Mouse (Mus musculus) CH12.LX (cell line): ENCODE results near the gene Psmd5. TPM values are rescaled to one million over a fixed set of nuclear protein-coding genes. Genes with fewer than 3 reads are reported as not detected.

ENCODE experiments used
- DNase-seq: peaks from one replicate; pipeline ENCODE4 v3.0.0-alpha.2; 2013; ENCODE audit errors: extremely low read depth
- H3K27ac ChIP-seq: 2 replicates; pipeline ENCODE4 v1.5.1; 2012; ENCODE audit warnings: low read depth, mild to moderate bottlenecking, control low read depth, moderate library complexity; ENCODE audit not compliant: insufficient read depth
- H3K27me3 ChIP-seq: replicated peaks from 2 replicates; pipeline ENCODE3; 2012; ENCODE audit warnings: inconsistent platforms
- H3K36me3 ChIP-seq, 2 experiments: replicated peaks in 1 of 2; 2 replicates each; pipeline versions ENCODE3 to v1.6.1; 2012; ENCODE audit warnings: inconsistent platforms in 1 of 2, low read length in 1 of 2, mild to moderate bottlenecking in 1 of 2, mixed read lengths in 1 of 2, moderate library complexity in 1 of 2; ENCODE audit not compliant: control insufficient read depth in 1 of 2, insufficient read depth in 1 of 2
- H3K4me1 ChIP-seq, 2 experiments: 2 replicates each; pipeline ENCODE4 v1.6.1; 2012; ENCODE audit warnings: inconsistent platforms in 1 of 2, moderate library complexity in 1 of 2; ENCODE audit not compliant: insufficient read depth in 2 of 2, control insufficient read depth in 1 of 2
- H3K4me2 ChIP-seq: 2 replicates; pipeline ENCODE4 v1.6.1; 2012; ENCODE audit warnings: low read depth, mild to moderate bottlenecking, control low read depth; ENCODE audit not compliant: poor library complexity, insufficient read depth, severe bottlenecking
- H3K4me3 ChIP-seq, 3 experiments: fragments of 150-350 bp in 1 of 3; sonication (generic) in 1 of 3; replicated peaks in 1 of 3; 2 replicates each; pipeline versions ENCODE3 to v1.5.1; 2011 to 2012; ENCODE audit warnings: low read depth in 2 of 3, low read length in 2 of 3, mild to moderate bottlenecking in 2 of 3, moderate library complexity in 2 of 3, control low read depth in 1 of 3, improper control_type of control experiment in 1 of 3, inconsistent platforms in 1 of 3, mixed read lengths in 1 of 3; ENCODE audit not compliant: poor library complexity in 1 of 3
- H3K79me2 ChIP-seq: replicated peaks from 2 replicates; pipeline ENCODE4 v1.6.1; 2012; ENCODE audit warnings: mild to moderate bottlenecking, moderate library complexity; ENCODE audit not compliant: control insufficient read depth, poor library complexity, insufficient read depth, severe bottlenecking; ENCODE audit errors: extremely low read depth
- H3K9ac ChIP-seq: 2 replicates; pipeline ENCODE4 v1.6.1; 2012; ENCODE audit warnings: low read depth, mild to moderate bottlenecking, control low read depth, moderate library complexity; ENCODE audit not compliant: insufficient read depth
- H3K9me3 ChIP-seq: replicated peaks from 2 replicates; pipeline ENCODE3; 2012; ENCODE audit warnings: low read length, inconsistent platforms, mixed read lengths
- BHLHE40 ChIP-seq: IDR thresholded peaks from 2 replicates; pipeline ENCODE4 v1.6.1; 2011; ENCODE audit warnings: mild to moderate bottlenecking, low read depth, low read length, improper control_type of control experiment
- CTCF ChIP-seq, 2 experiments: IDR thresholded peaks in 1 of 2; conservative IDR thresholded peaks in 1 of 2; 2 replicates each; pipeline ENCODE4 v1.5.1; 2011 to 2012; ENCODE audit warnings: low read depth in 2 of 2, low read length in 2 of 2, improper control_type of control experiment in 1 of 2, inconsistent platforms in 1 of 2, mild to moderate bottlenecking in 1 of 2, moderate library complexity in 1 of 2
- E2F4 ChIP-seq: IDR thresholded peaks from 2 replicates; pipeline ENCODE4 v1.6.1; 2011; ENCODE audit warnings: low read depth, low read length, improper control_type of control experiment; ENCODE audit not compliant: insufficient replicate concordance
- EP300 ChIP-seq: IDR thresholded peaks from 2 replicates; pipeline ENCODE4 v1.6.1; 2011; ENCODE audit warnings: low read length, improper control_type of control experiment
- ETS1 ChIP-seq: conservative IDR thresholded peaks from 2 replicates; pipeline ENCODE4 v1.6.1; 2012; ENCODE audit warnings: low read depth, mild to moderate bottlenecking, inconsistent platforms, low read length, improper control_type of control experiment, moderate library complexity
- HCFC1 ChIP-seq: IDR thresholded peaks from 2 replicates; pipeline ENCODE4 v1.6.1; 2012; ENCODE audit warnings: low read depth, mild to moderate bottlenecking, inconsistent platforms, low read length, improper control_type of control experiment
- IRF4 ChIP-seq: IDR thresholded peaks from 2 replicates; pipeline ENCODE4 v1.6.1; 2014; ENCODE audit warnings: low read depth, mild to moderate bottlenecking, inconsistent platforms, low read length, improper control_type of control experiment
- JUND ChIP-seq: conservative IDR thresholded peaks from 2 replicates; pipeline ENCODE4 v1.6.1; 2011; ENCODE audit warnings: low read depth, low read length, improper control_type of control experiment
- MAZ ChIP-seq: IDR thresholded peaks from 2 replicates; pipeline ENCODE4 v1.6.1; 2012; ENCODE audit warnings: low read depth, mild to moderate bottlenecking, inconsistent platforms, low read length, improper control_type of control experiment, moderate library complexity
- MYC ChIP-seq: IDR thresholded peaks from 2 replicates; pipeline ENCODE4 v1.6.1; 2011; ENCODE audit warnings: low read depth, mild to moderate bottlenecking, improper control_type of control experiment, low read length
- NRF1 ChIP-seq: IDR thresholded peaks from 2 replicates; pipeline ENCODE4 v1.6.1; 2014; ENCODE audit warnings: low read depth, mild to moderate bottlenecking, inconsistent platforms, low read length, improper control_type of control experiment, moderate library complexity
- PAX5 ChIP-seq: IDR thresholded peaks from 2 replicates; pipeline ENCODE4 v1.6.1; 2012; ENCODE audit warnings: low read length, inconsistent platforms, mixed read lengths
- POLR2AphosphoS2 ChIP-seq: IDR thresholded peaks from 2 replicates; pipeline ENCODE4 v1.6.1; 2011; ENCODE audit warnings: low read depth, low read length, improper control_type of control experiment
- RAD21 ChIP-seq: IDR thresholded peaks from 2 replicates; pipeline ENCODE4 v1.6.1; 2011; ENCODE audit warnings: low read depth, mild to moderate bottlenecking, low read length, improper control_type of control experiment, moderate library complexity
- SIN3A ChIP-seq: IDR thresholded peaks from 2 replicates; pipeline ENCODE4 v1.6.1; 2012; ENCODE audit warnings: low read length, improper control_type of control experiment, inconsistent platforms
- SMC3 ChIP-seq: IDR thresholded peaks from 2 replicates; pipeline ENCODE4 v1.6.1; 2011; ENCODE audit warnings: low read depth, low read length, improper control_type of control experiment
- TCF12 ChIP-seq: IDR thresholded peaks from 2 replicates; pipeline ENCODE4 v1.6.1; 2014; ENCODE audit warnings: low read depth, mild to moderate bottlenecking, inconsistent platforms, low read length, improper control_type of control experiment
- UBTF ChIP-seq: IDR thresholded peaks from 2 replicates; pipeline ENCODE4 v1.6.1; 2012; ENCODE audit warnings: low read depth, mild to moderate bottlenecking, inconsistent platforms, low read length, improper control_type of control experiment, moderate library complexity
- ZMIZ1 ChIP-seq: IDR thresholded peaks from 2 replicates; pipeline ENCODE4 v1.6.1; 2012; ENCODE audit warnings: low read depth, mild to moderate bottlenecking, inconsistent platforms, low read length, improper control_type of control experiment
- ZNF384 ChIP-seq: IDR thresholded peaks from 2 replicates; pipeline ENCODE4 v1.6.1; 2012; ENCODE audit warnings: low read depth, low read length, improper control_type of control experiment, inconsistent platforms
- dilution Hi-C: fragments of 300-500 bp; cut with MboI; formaldehyde crosslinking; loops from 2 replicates; pipeline ENCODE4 v1.14.3; 2020; ENCODE audit warnings: low sequenced_read_pairs; ENCODE audit not compliant: extremely low pct_unique_long_range_greater_than_20kb, extremely low pct_ligation_motif_present
- in situ Hi-C: fragments of 300-500 bp; cut with MboI; formaldehyde crosslinking; loops from 3 replicates; pipeline ENCODE4 v1.14.3; 2019; ENCODE audit warnings: low sequenced_read_pairs, low pct_ligation_motif_present, low pct_unique_long_range_greater_than_20kb, mixed read lengths
- polyA plus RNA-seq: library from polyadenylated mRNA; unstranded; fragments of >175 nt; gene quantifications from 2 replicates; pipeline ENCODE4 v1.2.1, GENCODE M21; 2012; ENCODE audit warnings: low read depth; ENCODE audit not compliant: insufficient read length
- total RNA-seq, 2 experiments: library from RNA; depleted of rRNA; stranded (reverse); fragments of 300-350 nt in 1 of 2; fragments of >200 nt in 1 of 2; gene quantifications; 2 replicates each; pipeline ENCODE4 v1.2.3; 2012 to 2014

Psmd5 gene
- total and polyA plus RNA-seq, 3 experiments: 27.9 to 81.9 (median 81.2) TPM

DNA sequence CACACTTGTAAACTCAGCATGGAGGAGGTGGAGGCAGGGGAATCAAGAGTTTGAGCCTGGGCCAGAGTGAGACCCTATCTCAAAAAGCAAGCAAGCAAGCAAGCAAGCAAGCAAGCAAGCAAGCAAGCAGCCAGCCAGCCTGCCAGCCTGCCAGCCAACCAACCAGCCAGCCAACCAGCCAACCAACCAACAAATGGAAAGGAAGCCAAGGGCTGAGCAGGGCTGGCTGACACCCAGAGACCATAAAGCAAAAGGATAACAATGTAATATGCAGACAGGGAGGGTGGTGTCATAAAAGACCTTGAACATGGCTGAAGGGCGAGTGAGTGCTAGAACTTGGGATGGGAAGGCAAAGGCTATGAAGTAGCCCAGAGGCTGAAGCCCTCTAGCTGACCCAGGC, 25.6 kb upstream of the Psmd5 start:
- Histone ChIP-seq H3K79me2 (no peaks in the 10 kb centered on the region), H3K27ac (no peak overlapping the region), H3K4me3 (no peak overlapping the region), H3K9me3 (peaks cover 4% of the 10 kb centered on the region), H3K9ac (no peak overlapping the region), H3K27me3 (no peaks in the 10 kb centered on the region), H3K4me2 (no peak overlapping the region), H3K4me1 (no peaks in the 10 kb centered on the region; a peak in 1 of 4 replicates), H3K36me3 (peaks cover 83 to 99% of the 10 kb centered on the region in 2 experiments)
- DNase-seq: no peak
- TF ChIP-seq MYC (no peak), IRF4 (no peak), ETS1 (no peak), EP300 (no peak), POLR2AphosphoS2 (no peak), PAX5 (no peak), CTCF (conservative IDR thresholded peaks at IDR 0.05 in 1 of 2, IDR thresholded peaks at IDR 0.05 in 1 of 2; ENCODE audit: low read depth in 2 of 2, low read length in 2 of 2) (no peak), MAZ (no peak), SMC3 (no peak), ZMIZ1 (no peak)
- dilution Hi-C loops: no loop called here
- in situ Hi-C loops: no loop called here

DNA sequence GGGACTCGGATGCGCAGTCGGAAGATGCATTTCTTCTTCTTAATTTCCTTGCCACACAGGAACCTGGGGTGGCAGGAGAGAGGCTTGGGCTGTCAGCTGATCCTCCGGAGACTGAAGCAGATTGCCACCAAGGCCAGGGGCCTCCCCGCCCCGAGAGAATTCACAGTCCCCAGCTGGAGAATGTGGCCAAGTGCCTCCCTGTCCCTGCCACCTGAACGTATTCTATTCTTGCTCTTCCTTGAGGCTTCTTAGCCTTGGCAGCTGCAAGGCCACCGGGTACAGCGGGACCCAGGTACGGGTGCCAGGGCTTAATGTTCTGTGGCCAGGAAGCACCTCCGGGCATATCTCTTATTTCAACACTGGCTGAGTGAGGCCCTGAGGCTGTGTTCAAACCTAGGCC, 24.9 kb upstream of the Psmd5 start:
- dilution Hi-C loops (no loop called here), in situ Hi-C loops (no loop called here)
- Histone ChIP-seq H3K9me3 (peaks cover 4% of the 10 kb centered on the region), H3K27me3 (no peaks in the 10 kb centered on the region), H3K9ac (no peak overlapping the region), H3K27ac (no peak overlapping the region), H3K36me3 (peaks cover 81 to 99% of the 10 kb centered on the region in 2 experiments), H3K4me3 (no peak overlapping the region), H3K79me2 (no peaks in the 10 kb centered on the region), H3K4me2 (no peak overlapping the region), H3K4me1 (no peaks in the 10 kb centered on the region; a peak in 1 of 4 replicates)
- no peak for DNase-seq
- TF ChIP-seq UBTF: no peak
- TF ChIP-seq ZMIZ1: no peak
- TF ChIP-seq ZNF384: no peak
- no peak for TF ChIP-seq NRF1
- TF ChIP-seq EP300: no peak
- TF ChIP-seq JUND: no peak
- no peak for TF ChIP-seq HCFC1
- TF ChIP-seq TCF12: no peak

DNA sequence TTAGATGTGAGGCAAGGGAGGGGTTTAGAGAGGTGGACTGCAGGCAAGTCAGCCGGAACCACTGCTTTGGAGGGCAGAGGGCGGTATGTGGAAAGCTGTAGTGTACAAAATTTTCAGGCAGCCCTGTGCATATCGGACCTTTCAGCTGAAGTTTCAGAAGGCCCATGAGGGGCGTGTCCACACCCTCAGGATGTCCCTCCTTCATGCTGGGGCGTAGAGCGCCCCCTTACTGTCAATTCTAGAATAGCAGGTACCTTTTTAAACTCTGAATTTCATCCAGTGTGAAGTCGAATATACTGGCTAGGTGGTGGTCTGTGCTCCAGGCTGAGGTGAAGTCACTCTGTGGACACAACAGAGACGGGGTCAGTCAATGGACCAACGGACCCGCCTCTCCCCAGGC, 23.1 kb upstream of the Psmd5 start:
- in situ Hi-C loops (no loop called here), dilution Hi-C loops (no loop called here)
- no peaks in the 10 kb centered on the region for H3K79me2 ChIP-seq
- DNase-seq: peak; percentile 58
- no peaks in the 10 kb centered on the region for H3K27me3 ChIP-seq
- H3K27ac ChIP-seq: no peak overlapping the region
- H3K9me3 ChIP-seq: peaks cover 4% of the 10 kb centered on the region
- H3K4me2 ChIP-seq: no peak overlapping the region
- no peak overlapping the region for H3K9ac ChIP-seq
- H3K36me3 ChIP-seq: peaks cover 71 to 95% of the 10 kb centered on the region in 2 experiments
- TF ChIP-seq E2F4: no peak
- peak; percentile 46 for TF ChIP-seq SMC3
- peak; percentile 61 for TF ChIP-seq RAD21
- TF ChIP-seq CTCF (conservative IDR thresholded peaks at IDR 0.05 in 1 of 2, IDR thresholded peaks at IDR 0.05 in 1 of 2; ENCODE audit: low read depth in 2 of 2, low read length in 2 of 2): peak; percentile 75 to 95
- TF ChIP-seq SIN3A: 0 out of 2 replicates have a peak, but pooled peaks have one; percentile 21
- no peak for TF ChIP-seq BHLHE40
- H3K4me1 ChIP-seq: no peaks in the 10 kb centered on the region
- no peak overlapping the region for H3K4me3 ChIP-seq
